Comparison of ENCODE assay signal across 8 mouse cellular contexts in genomic region chr8:94781838-94782235, GRCm38 (mm10). TPM values are rescaled to one million over a fixed set of nuclear protein-coding genes. Genes with fewer than 3 reads are reported as not detected.
DNase-seq lines count a peak whose midpoint lies in the region; ATAC-seq and TF ChIP-seq lines count a peak whose summit lies in the region.

No protein-coding gene starts in this region.

- H3K36me3 ChIP-seq in heart, adult 2 months (ENCODE audit: control insufficient read depth, insufficient read depth, low read length): no peaks in the 10 kb centered on the region
- H3K36me3 ChIP-seq in embryonic facial prominence, embryonic 10.5 days (replicated peaks): no peaks in the 10 kb centered on the region
- H3K36me3 ChIP-seq in kidney, embryonic 16.5 days (ENCODE audit: insufficient read depth, low read length): no peaks in the 10 kb centered on the region
- no peaks in the 10 kb centered on the region for H3K36me3 ChIP-seq in midbrain, embryonic 16.5 days (ENCODE audit: control insufficient read depth, insufficient read depth, low read length)

- no peak overlapping the region for H3K9ac ChIP-seq in heart, adult 2 months (ENCODE audit: low read depth, low read length)
- H3K9ac ChIP-seq in kidney, embryonic 16.5 days (replicated peaks; ENCODE audit: low read length): no peak overlapping the region
- 0 out of 2 replicates have a peak overlapping the region, but pooled peaks have one; percentile 14 for H3K9ac ChIP-seq in midbrain, embryonic 16.5 days (ENCODE audit: low read depth, low read length)

- H3K4me1 ChIP-seq in heart, adult 2 months (ENCODE audit: control insufficient read depth, insufficient read depth, low read length): peaks cover 24% of the 10 kb centered on the region
- peaks cover 44% of the 10 kb centered on the region for H3K4me1 ChIP-seq in embryonic facial prominence, embryonic 10.5 days
- H3K4me1 ChIP-seq in kidney, embryonic 16.5 days (ENCODE audit: insufficient read depth, low read length): peaks cover 35% of the 10 kb centered on the region
- peaks cover 5% of the 10 kb centered on the region; the same call in 1 of the 2 replicates for H3K4me1 ChIP-seq in midbrain, embryonic 16.5 days (ENCODE audit: control insufficient read depth, insufficient read depth, low read length)

- peak; percentile 90 for ATAC-seq in kidney, embryonic 16.5 days (ENCODE audit: low FRiP score, low TSS enrichment)
- ATAC-seq in midbrain, embryonic 16.5 days: peak; percentile 28; the same call in 1 of the 2 replicates

- H3K27me3 ChIP-seq in heart, adult 2 months (ENCODE audit: control insufficient read depth, insufficient read depth, low read length): no peaks in the 10 kb centered on the region
- H3K27me3 ChIP-seq in embryonic facial prominence, embryonic 10.5 days (replicated peaks; ENCODE audit: low read depth, poor library complexity, severe bottlenecking): 0 out of 2 replicates have a peak, but pooled peaks cover 5% of the 10 kb centered on the region
- H3K27me3 ChIP-seq in kidney, embryonic 16.5 days (ENCODE audit: insufficient read depth, low read length): no peaks in the 10 kb centered on the region
- H3K27me3 ChIP-seq in midbrain, embryonic 16.5 days (ENCODE audit: control insufficient read depth, insufficient read depth, low read depth, low read length): no peaks in the 10 kb centered on the region

- WGBS in heart, adult 2 months: 16% methylated on average over 11 of the region's 11 CpGs
- WGBS in embryonic facial prominence, embryonic 10.5 days: 7% methylated on average over 11 of the region's 11 CpGs
- 8% methylated on average over 11 of the region's 11 CpGs for WGBS in kidney, embryonic 16.5 days
- WGBS in midbrain, embryonic 16.5 days: 13% methylated on average over 10 of the region's 11 CpGs

- no peak for TF ChIP-seq POLR2A in heart, adult 2 months (IDR thresholded peaks at IDR 0.05; ENCODE audit: insufficient read depth, low read depth, low read length)

- no peaks in the 10 kb centered on the region for H3K79me2 ChIP-seq in heart, adult 2 months (replicated peaks; ENCODE audit: control insufficient read depth, insufficient read depth, low read length)

- no peaks in the 10 kb centered on the region for H3K9me3 ChIP-seq in embryonic facial prominence, embryonic 10.5 days
- no peaks in the 10 kb centered on the region for H3K9me3 ChIP-seq in kidney, embryonic 16.5 days (ENCODE audit: low read length)
- H3K9me3 ChIP-seq in midbrain, embryonic 16.5 days (replicated peaks; ENCODE audit: control insufficient read depth, low read length, poor library complexity, severe bottlenecking): no peaks in the 10 kb centered on the region

- H3K4me2 ChIP-seq in kidney, embryonic 16.5 days (replicated peaks; ENCODE audit: low read depth, low read length): peak overlapping the region; percentile 32
- H3K4me2 ChIP-seq in midbrain, embryonic 16.5 days (ENCODE audit: low read length): no peak overlapping the region

- H3K27ac ChIP-seq in heart, adult 2 months: no peak overlapping the region
- H3K27ac ChIP-seq in embryonic facial prominence, embryonic 10.5 days (replicated peaks): no peak overlapping the region
- H3K27ac ChIP-seq in kidney, embryonic 16.5 days (ENCODE audit: low read length): peak overlapping the region; percentile 56
- no peak overlapping the region for H3K27ac ChIP-seq in midbrain, embryonic 16.5 days (ENCODE audit: low read length)

- H3K4me3 ChIP-seq in heart, adult 2 months: no peak overlapping the region
- peak overlapping the region; percentile 19; the same call in 1 of the 2 replicates for H3K4me3 ChIP-seq in embryonic facial prominence, embryonic 10.5 days
- no peak overlapping the region for H3K4me3 ChIP-seq in kidney, embryonic 16.5 days (ENCODE audit: low read length)
- H3K4me3 ChIP-seq in midbrain, embryonic 16.5 days (ENCODE audit: low read depth, low read length): no peak overlapping the region

- intact Hi-C loops in heart, adult 2 months (cut with DNase I): no loop called here
- intact Hi-C loops in heart, postnatal 36 days (cut with DNase I): no loop called here

- TF ChIP-seq CTCF in heart, adult 2 months (IDR thresholded peaks at IDR 0.05): no peak

- TF ChIP-seq EP300 in heart, adult 2 months (IDR thresholded peaks at IDR 0.05; ENCODE audit: insufficient read depth, low read depth, low read length): 0 out of 2 replicates have a peak, but pooled peaks have one; percentile 7

- DNase-seq in heart, adult 2 months: peak in 1 of 2 experiments; percentile 30
- no peak for DNase-seq in heart, postnatal 36 days
- peak; percentile 43 for DNase-seq in embryonic facial prominence, embryonic 10.5 days (ENCODE audit: low spot score)
- no peak for DNase-seq in thymus, postnatal 25 days
- DNase-seq in layer of hippocampus, adult 9-11 months: no peak
- no peak for DNase-seq in adrenal gland, postnatal 10 days

RNA-seq across cellular contexts. Expression of gene Cx3cl1, which starts 10.0 kb away (rescaled TPM):
- total RNA-seq in heart, adult 2 months (2021): 1 to 10 TPM; 5.1 to 5.4 TPM
- polyA plus RNA-seq in heart, adult 2 months (2012; rRNA removed): 11.3 and 12.0 TPM in 2 replicates
- total RNA-seq in heart, postnatal 36 days (2021): 1 to 10 TPM; 2.9 to 4.4 TPM
- 4.5 and 5.5 TPM in 2 replicates for polyA plus RNA-seq in embryonic facial prominence, embryonic 10.5 days (2016; fragmentation: Nextera tagmentation; extraction: Ambion mirVana)
- polyA plus RNA-seq in kidney, embryonic 16.5 days (2015; fragmentation: Nextera tagmentation; extraction: Ambion mirVana): 12.8 and 14.0 TPM in 2 replicates
- 38.4 and 55.8 TPM in 2 replicates for polyA plus RNA-seq in midbrain, embryonic 16.5 days (2015; fragmentation: Nextera tagmentation; extraction: Ambion mirVana)
- total RNA-seq in adrenal gland, postnatal 10 days (2021): 10 to 100 TPM; 10.4 to 13.3 TPM

RNA-seq across cellular contexts. Expression of gene Ccl17, which starts 28.4 kb away (rescaled TPM):
- not detected for total RNA-seq in heart, adult 2 months (2021)
- 0.62 TPM in 1 of 2 replicates, not detected in the other for polyA plus RNA-seq in heart, adult 2 months (2012; rRNA removed)
- not detected for total RNA-seq in heart, postnatal 36 days (2021)
- not detected in 2 replicates for polyA plus RNA-seq in embryonic facial prominence, embryonic 10.5 days (2016; fragmentation: Nextera tagmentation; extraction: Ambion mirVana)
- polyA plus RNA-seq in kidney, embryonic 16.5 days (2015; fragmentation: Nextera tagmentation; extraction: Ambion mirVana): 0.57 TPM in 1 of 2 replicates, not detected in the other
- 0.40 and 0.62 TPM in 2 replicates for polyA plus RNA-seq in midbrain, embryonic 16.5 days (2015; fragmentation: Nextera tagmentation; extraction: Ambion mirVana)
- total RNA-seq in adrenal gland, postnatal 10 days (2021): under 1 TPM in 1 of 2 experiments, not detected in 1; 0.96 TPM

RNA-seq across cellular contexts. Expression of gene Ccl22, which starts 36.4 kb away (rescaled TPM):
- not detected for total RNA-seq in heart, adult 2 months (2021)
- polyA plus RNA-seq in heart, adult 2 months (2012; rRNA removed): 0.14 and 0.41 TPM in 2 replicates
- total RNA-seq in heart, postnatal 36 days (2021): not detected
- not detected in 2 replicates for polyA plus RNA-seq in embryonic facial prominence, embryonic 10.5 days (2016; fragmentation: Nextera tagmentation; extraction: Ambion mirVana)
- not detected in 2 replicates for polyA plus RNA-seq in kidney, embryonic 16.5 days (2015; fragmentation: Nextera tagmentation; extraction: Ambion mirVana)
- polyA plus RNA-seq in midbrain, embryonic 16.5 days (2015; fragmentation: Nextera tagmentation; extraction: Ambion mirVana): not detected in 2 replicates
- 1 to 10 TPM in 1 of 2 experiments, under 1 TPM in 1; 0.60 to 1.0 TPM for total RNA-seq in adrenal gland, postnatal 10 days (2021)

RNA-seq across cellular contexts. Expression of gene Coq9, which starts 56.3 kb away (rescaled TPM):
- total RNA-seq in heart, adult 2 months (2021): 100 to 1,000 TPM; 545 to 681 TPM
- 823 and 843 TPM in 2 replicates for polyA plus RNA-seq in heart, adult 2 months (2012; rRNA removed)
- 100 to 1,000 TPM; 536 to 626 TPM for total RNA-seq in heart, postnatal 36 days (2021)
- polyA plus RNA-seq in embryonic facial prominence, embryonic 10.5 days (2016; fragmentation: Nextera tagmentation; extraction: Ambion mirVana): 48.1 and 49.6 TPM in 2 replicates
- polyA plus RNA-seq in kidney, embryonic 16.5 days (2015; fragmentation: Nextera tagmentation; extraction: Ambion mirVana): 100 and 110 TPM in 2 replicates
- polyA plus RNA-seq in midbrain, embryonic 16.5 days (2015; fragmentation: Nextera tagmentation; extraction: Ambion mirVana): 53.5 and 61.2 TPM in 2 replicates
- 100 to 1,000 TPM; 270 to 345 TPM for total RNA-seq in adrenal gland, postnatal 10 days (2021)

RNA-seq across cellular contexts. Expression of gene Ciapin1, which starts 56.3 kb away (rescaled TPM):
- 10 to 100 TPM; 81.9 to 98.6 TPM for total RNA-seq in heart, adult 2 months (2021)
- polyA plus RNA-seq in heart, adult 2 months (2012; rRNA removed): 57.2 TPM in 2 replicates
- 10 to 100 TPM; 73.7 to 91.4 TPM for total RNA-seq in heart, postnatal 36 days (2021)
- polyA plus RNA-seq in embryonic facial prominence, embryonic 10.5 days (2016; fragmentation: Nextera tagmentation; extraction: Ambion mirVana): 193 and 200 TPM in 2 replicates
- polyA plus RNA-seq in kidney, embryonic 16.5 days (2015; fragmentation: Nextera tagmentation; extraction: Ambion mirVana): 125 and 131 TPM in 2 replicates
- polyA plus RNA-seq in midbrain, embryonic 16.5 days (2015; fragmentation: Nextera tagmentation; extraction: Ambion mirVana): 188 and 194 TPM in 2 replicates
- total RNA-seq in adrenal gland, postnatal 10 days (2021): 100 to 1,000 TPM; 101 to 127 TPM
